Mouse (Mus musculus) lung, postnatal 0 days (tissue): ENCODE data around the gene Asb2.

Source experiments
- CTCF ChIP-seq: IDR thresholded peaks from 2 replicates; pipeline ENCODE4 v1.5.1; 2016; ENCODE audit warnings: antibody characterized with exemption, mild to moderate bottlenecking
- EP300 ChIP-seq: IDR thresholded peaks from 2 replicates; pipeline ENCODE4 v1.6.1; 2016; ENCODE audit warnings: antibody characterized with exemption, mild to moderate bottlenecking, control low read depth

DNA sequence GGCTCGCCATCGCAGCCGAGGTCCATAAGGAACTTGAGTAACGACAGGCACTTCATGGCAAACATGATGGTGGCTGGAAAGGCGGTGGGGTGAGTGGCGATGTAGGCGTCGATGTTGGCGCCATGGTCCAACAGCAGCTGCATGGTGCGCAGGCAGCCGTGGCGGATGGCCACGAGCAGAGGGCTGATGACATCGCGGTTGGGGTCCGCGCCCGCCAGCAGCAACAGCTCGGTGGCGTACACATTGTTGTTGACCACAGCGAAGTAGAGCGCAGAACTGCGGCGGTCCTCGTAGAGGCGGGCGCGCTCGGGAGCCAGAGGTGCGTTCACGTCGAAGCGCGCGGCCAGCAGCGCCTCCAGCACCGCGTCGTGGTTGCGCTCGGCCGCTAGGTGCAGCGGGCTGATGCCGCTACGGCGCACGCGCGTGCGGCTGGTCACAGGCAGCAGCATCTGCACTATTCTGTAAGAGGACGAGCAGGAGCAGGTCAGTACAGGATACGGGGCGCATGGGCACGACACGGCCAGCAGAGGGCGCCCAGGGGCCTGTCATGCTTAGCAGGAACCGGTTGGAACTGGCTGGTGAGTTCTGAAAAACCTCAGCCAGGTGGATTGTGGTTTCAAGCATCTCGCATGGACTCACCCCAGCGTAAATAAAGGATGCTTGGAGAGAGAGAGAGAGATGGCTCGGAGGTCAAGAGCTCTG, 30.5 kb downstream of the Asb2 start:
- TF ChIP-seq EP300 (no peak), CTCF (peak; percentile 94)
